25 mouse cellular contexts compared by ENCODE assay signal in genomic region chr7:70752802-70753218, GRCm38 (mm10).
A peak's percentile ranks its signal among the peaks of the same experiment; 100 is the strongest.
DNase-seq lines count a peak whose midpoint lies in the region; ATAC-seq and TF ChIP-seq lines count a peak whose summit lies in the region.
"Had no signal": no experiment of that assay in that cellular context is flagged by ENCODE, and none has a peak within 500 bp of the region (broad histone marks: within the 10 kb centered on the region; RNA-seq: fewer than 3 reads in every experiment).

No protein-coding gene starts in this region.

- no peak for DNase-seq in hindbrain, postnatal 0 days (ENCODE audit: low spot score)
- DNase-seq in brain, embryonic 14.5 days (ENCODE audit: low read depth): peak; percentile 47
- DNase-seq in embryo, embryonic 10.5 days (ENCODE audit: low spot score): peak; percentile 68
- DNase-seq in midbrain, embryonic 14.5 days: peak; percentile 61
- DNase-seq in lung, postnatal 10 days: no peak
- DNase-seq in adrenal gland, postnatal 14 days: no peak
- DNase-seq: B cell, adult 2 months; cerebellum, adult 11-12 months; cerebellum, adult 9-11 months; gastrocnemius, postnatal 10 days; heart, postnatal 36 days; kidney, adult 9 months; kidney, postnatal 10 days; layer of hippocampus, postnatal 36 days; liver; lung, adult 2 months; lung, postnatal 14 days; right cerebral cortex, adult 18-20 months; spleen, adult 18-20 months; thymus, postnatal 14 days had no signal

- H3K27ac ChIP-seq in hindbrain, embryonic 12.5 days: no peak overlapping the region
- no peak overlapping the region for H3K27ac ChIP-seq in hindbrain, postnatal 0 days
- H3K27ac ChIP-seq in midbrain, embryonic 14.5 days (replicated peaks; ENCODE audit: low read depth, low read length): no peak overlapping the region
- H3K27ac ChIP-seq: forebrain, embryonic 13.5 days; heart, embryonic 10.5 days; liver, embryonic 14.5 days had no signal

- H3K4me2 ChIP-seq in hindbrain, embryonic 12.5 days (replicated peaks): peak overlapping the region; percentile 21; the same call in 1 of the 2 replicates
- no peak overlapping the region for H3K4me2 ChIP-seq in hindbrain, postnatal 0 days (ENCODE audit: low read depth, low read length)
- H3K4me2 ChIP-seq in midbrain, embryonic 14.5 days (ENCODE audit: low read length): no peak overlapping the region
- H3K4me2 ChIP-seq: forebrain, embryonic 13.5 days had no signal

- peak; percentile 87 for ATAC-seq in hindbrain, embryonic 12.5 days (ENCODE audit: low FRiP score)
- ATAC-seq in hindbrain, postnatal 0 days: no peak
- peak; percentile 50; the same call in 1 of the 2 replicates for ATAC-seq in midbrain, embryonic 14.5 days (ENCODE audit: low FRiP score, low TSS enrichment)
- ATAC-seq: forebrain, embryonic 13.5 days; intestine, postnatal 0 days had no signal

- 36% methylated on average over 12 of the region's 12 CpGs for WGBS in hindbrain, embryonic 12.5 days
- 32% methylated on average over 12 of the region's 12 CpGs for WGBS in hindbrain, postnatal 0 days
- WGBS in midbrain, embryonic 14.5 days: 13% methylated on average over 12 of the region's 12 CpGs

- no peak overlapping the region for H3K4me3 ChIP-seq in hindbrain, embryonic 12.5 days
- H3K4me3 ChIP-seq in hindbrain, postnatal 0 days (ENCODE audit: low read length): no peak overlapping the region
- H3K4me3 ChIP-seq in midbrain, embryonic 14.5 days (replicated peaks; ENCODE audit: low read depth, low read length): no peak overlapping the region
- H3K4me3 ChIP-seq: forebrain, embryonic 13.5 days; heart, embryonic 10.5 days had no signal

- H3K27me3 ChIP-seq in hindbrain, embryonic 12.5 days: peaks cover 23% of the 10 kb centered on the region; the same call in 1 of the 2 replicates
- no peaks in the 10 kb centered on the region for H3K27me3 ChIP-seq in hindbrain, postnatal 0 days (ENCODE audit: insufficient read depth, low read length)
- peaks cover 14% of the 10 kb centered on the region; the same call in 1 of the 2 replicates for H3K27me3 ChIP-seq in midbrain, embryonic 14.5 days (ENCODE audit: control insufficient read depth, insufficient read depth, low read length)
- H3K27me3 ChIP-seq: forebrain, embryonic 13.5 days had no signal

- no peak overlapping the region for H3K9ac ChIP-seq in hindbrain, embryonic 12.5 days
- H3K9ac ChIP-seq in hindbrain, postnatal 0 days (replicated peaks; ENCODE audit: low read length): no peak overlapping the region
- H3K9ac ChIP-seq in midbrain, embryonic 14.5 days (replicated peaks; ENCODE audit: low read length): no peak overlapping the region
- H3K9ac ChIP-seq: forebrain, embryonic 13.5 days; liver, embryonic 14.5 days had no signal

- H3K36me3 ChIP-seq in hindbrain, embryonic 12.5 days: no peaks in the 10 kb centered on the region
- H3K36me3 ChIP-seq in hindbrain, postnatal 0 days (ENCODE audit: insufficient read depth, low read length): no peaks in the 10 kb centered on the region
- H3K36me3 ChIP-seq in midbrain, embryonic 14.5 days (ENCODE audit: control insufficient read depth, insufficient read depth, low read length): no peaks in the 10 kb centered on the region
- H3K36me3 ChIP-seq: heart, embryonic 10.5 days had no signal

- no peaks in the 10 kb centered on the region for H3K9me3 ChIP-seq in hindbrain, embryonic 12.5 days (replicated peaks)
- no peaks in the 10 kb centered on the region for H3K9me3 ChIP-seq in hindbrain, postnatal 0 days (ENCODE audit: low read length)
- H3K9me3 ChIP-seq in midbrain, embryonic 14.5 days (ENCODE audit: control insufficient read depth, low read length): no peaks in the 10 kb centered on the region
- H3K9me3 ChIP-seq: forebrain, embryonic 13.5 days; heart, embryonic 10.5 days had no signal

- TF ChIP-seq POLR2A in brain, embryonic 14.5 days (IDR thresholded peaks at IDR 0.05; ENCODE audit: borderline replicate concordance, extremely low read depth, insufficient read depth, insufficient read length, poor library complexity, severe bottlenecking): no peak

- no peaks in the 10 kb centered on the region for H3K4me1 ChIP-seq in hindbrain, embryonic 12.5 days
- H3K4me1 ChIP-seq in hindbrain, postnatal 0 days (ENCODE audit: insufficient read depth, low read length): no peaks in the 10 kb centered on the region
- H3K4me1 ChIP-seq in midbrain, embryonic 14.5 days (ENCODE audit: control insufficient read depth, insufficient read depth, low read length): no peaks in the 10 kb centered on the region
- H3K4me1 ChIP-seq: forebrain, embryonic 13.5 days; heart, embryonic 10.5 days had no signal

- no peak for TF ChIP-seq CTCF in hindbrain, postnatal 0 days (IDR thresholded peaks at IDR 0.05; ENCODE audit: low read depth)
- TF ChIP-seq CTCF in brain, embryonic 14.5 days (IDR thresholded peaks at IDR 0.05; ENCODE audit: borderline replicate concordance, extremely low read depth, insufficient read depth, insufficient read length): no peak

Comparison
In these comparisons a context has a peak if more than half of its experiments do, and no peak if none do; other contexts are left out.
1. DNase-seq: peak in brain, embryonic 14.5 days (single experiment), embryo, embryonic 10.5 days (single experiment) and midbrain, embryonic 14.5 days (single experiment); none in hindbrain, postnatal 0 days (single experiment), lung, postnatal 10 days (single experiment) and adrenal gland, postnatal 14 days (single experiment).